Mouse (Mus musculus) frontal cortex, postnatal 36 days (tissue): ENCODE measurements around the gene Hist2h3c2.
"Not testable (repeated sequence)": the region's sequence is repeated elsewhere in the genome, so short reads cannot be mapped to it uniquely, and the experiment has no call there.

Source experiments
- DNase-seq, 2 experiments: peaks; one replicate each; pipeline ENCODE4 v3.0.0; 2022; ENCODE audit warnings: low spot score in 2 of 2

The Hist2h3c2 gene

DNA sequence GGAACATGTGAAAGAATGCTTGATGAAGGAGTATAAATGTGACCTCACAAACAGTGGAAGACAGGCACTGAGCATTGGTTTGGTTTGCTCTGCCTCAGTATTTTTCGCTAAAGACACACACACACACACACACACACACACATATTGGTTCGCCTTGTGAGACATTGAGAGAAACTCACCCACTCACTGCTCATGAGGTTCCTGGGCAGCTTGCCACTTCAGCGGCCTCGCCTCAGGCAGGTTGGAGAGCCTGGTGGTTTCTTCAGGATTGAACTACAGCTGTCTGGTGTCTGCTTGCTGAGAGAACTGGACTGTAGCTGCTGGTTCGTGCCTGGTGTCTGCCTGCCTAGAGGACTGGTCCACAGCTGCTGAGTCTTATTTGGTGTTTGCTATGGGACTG lies 21.3 kb upstream of the Hist2h3c2 start:
- DNase-seq, result peak in 1 of 2 experiments; percentile 45

DNA sequence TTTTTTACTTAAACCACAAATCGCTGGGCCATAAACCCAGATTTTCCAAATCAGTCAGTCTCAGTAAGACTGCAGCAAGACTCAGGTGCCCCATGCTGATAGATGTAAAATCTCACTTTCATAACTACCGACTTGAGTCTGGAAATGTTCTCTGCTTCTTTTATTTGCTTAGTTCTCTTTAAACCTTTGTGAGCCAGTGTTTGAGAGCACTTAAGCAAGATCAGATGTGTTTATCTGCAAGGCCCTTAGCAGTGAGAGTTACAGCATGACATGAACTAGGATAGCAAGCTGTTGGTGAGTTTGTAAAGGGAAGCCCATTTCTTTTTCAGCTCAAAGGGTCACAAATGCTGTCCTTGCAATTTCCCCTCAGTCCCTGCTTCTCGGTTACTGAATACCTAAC lies 18.3 kb upstream of the Hist2h3c2 start:
- DNase-seq, result no peak

DNA sequence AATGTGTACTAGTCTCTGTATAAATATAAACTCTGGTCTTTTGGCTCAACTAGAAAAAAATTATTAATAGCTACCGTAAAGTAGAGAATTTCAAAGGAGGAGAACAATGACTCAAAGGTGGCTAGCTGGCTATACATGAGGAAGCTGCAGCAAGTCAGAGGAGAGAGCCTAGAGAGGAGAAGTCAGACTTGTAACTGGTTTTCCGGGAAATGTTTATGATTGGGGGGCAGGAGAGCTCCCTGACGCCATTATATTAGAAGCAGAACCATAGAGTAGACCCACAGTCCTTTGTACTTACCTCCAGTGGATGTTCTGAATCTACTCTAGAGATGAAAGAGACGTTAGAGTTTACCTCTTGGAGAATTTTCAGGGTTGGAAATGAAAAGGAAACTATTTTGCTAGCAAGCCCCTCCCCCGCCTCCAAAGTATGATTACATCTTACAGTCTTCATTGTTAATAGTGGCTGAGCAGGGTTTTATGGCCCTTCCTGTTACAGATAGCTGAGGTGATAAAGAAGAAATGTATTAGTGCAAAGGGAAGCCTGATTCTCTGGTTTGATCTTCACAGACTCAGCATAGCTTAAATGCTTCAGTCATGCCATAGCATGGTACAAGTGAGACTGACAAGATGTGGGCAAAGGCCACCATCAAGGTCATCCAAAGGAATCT lies 17.1 kb upstream of the Hist2h3c2 start:
- no peak for DNase-seq

DNA sequence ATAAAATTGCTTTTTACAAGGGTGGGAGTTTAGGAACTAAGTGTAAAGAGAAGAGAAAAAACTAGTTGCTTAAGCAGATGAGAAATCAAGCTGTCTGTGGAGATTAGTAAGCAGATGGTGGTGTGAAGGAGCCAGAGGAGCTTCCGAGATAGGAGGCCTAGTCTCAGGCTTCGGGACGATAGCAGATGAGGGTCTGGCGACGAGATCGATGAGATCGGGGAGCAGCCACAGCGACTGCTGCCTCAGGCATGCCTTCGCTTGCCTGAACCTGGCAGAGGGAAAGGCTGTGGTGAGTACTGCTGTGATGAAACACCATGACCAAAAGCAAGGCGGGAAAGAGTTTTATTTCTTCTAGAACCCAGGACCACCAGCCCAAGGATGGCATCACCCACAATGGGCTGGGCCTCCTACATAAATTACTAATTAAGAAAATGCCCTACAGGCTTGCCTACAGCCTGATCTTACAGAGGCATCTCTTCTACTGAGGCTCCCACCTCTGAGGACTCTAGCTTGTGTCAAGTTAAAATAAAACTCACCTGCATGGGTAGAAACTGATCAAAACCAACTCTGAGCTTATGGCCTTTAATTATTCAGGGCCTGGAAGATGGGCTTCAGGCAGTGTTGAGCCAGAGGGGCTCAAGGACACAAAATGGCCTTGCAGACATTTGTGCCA lies 15.9 kb upstream of the Hist2h3c2 start:
- DNase-seq, result no peak

DNA sequence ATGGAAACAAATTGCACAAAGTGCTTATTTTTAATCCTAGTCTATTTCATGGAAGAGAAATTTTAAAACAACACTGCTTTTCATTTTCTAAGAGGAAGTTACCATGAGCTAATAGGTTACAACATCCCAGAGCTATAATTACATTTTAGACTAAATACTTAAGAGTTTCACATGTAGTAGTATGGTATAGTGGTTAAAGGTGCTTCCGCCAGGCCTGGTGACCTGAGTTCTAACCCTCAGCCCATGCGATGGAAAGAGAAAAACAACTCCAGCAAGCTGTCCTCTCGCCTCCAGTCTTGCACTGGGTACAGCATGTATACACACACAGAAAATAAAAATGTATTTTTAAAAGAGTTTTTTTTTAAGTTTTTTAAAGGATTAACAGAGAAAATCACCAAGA lies 12.9 kb upstream of the Hist2h3c2 start:
- no peak for DNase-seq

DNA sequence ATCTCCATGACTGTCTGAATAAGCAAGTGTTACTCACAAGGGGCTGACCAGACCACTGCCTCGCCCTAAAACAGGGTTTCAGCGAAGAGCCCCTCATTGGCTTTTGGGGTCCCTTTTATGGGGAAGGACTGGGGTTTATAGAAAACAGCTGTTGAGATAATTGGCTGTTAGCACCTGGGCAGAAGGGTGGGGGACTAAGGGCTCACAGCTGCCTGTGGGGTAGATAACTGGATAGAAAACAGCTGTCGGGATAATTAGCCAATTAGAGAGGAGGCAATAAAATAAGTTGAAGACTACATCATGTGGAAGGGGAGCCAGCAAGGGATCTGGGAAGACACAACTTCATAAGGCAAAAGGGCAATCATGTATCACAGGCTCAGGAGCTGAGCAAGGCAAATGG lies 12.0 kb upstream of the Hist2h3c2 start:
- no peak for DNase-seq

DNA sequence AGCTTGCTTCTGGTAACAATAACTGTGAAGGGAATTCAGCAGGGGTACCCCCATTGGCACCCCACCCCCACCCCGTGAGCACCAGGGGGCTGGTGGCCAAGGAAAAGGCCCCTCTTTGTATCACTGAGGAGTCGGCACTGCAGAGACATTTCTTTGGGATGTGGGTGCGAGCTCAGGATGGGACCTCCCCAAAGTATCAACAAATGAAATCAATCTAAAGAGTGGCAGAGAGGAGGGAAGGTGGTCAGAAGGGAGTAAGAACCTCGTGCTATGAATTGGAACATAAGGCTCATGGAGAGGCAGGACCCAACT lies 10.1 kb upstream of the Hist2h3c2 start:
- DNase-seq, result no peak

DNA sequence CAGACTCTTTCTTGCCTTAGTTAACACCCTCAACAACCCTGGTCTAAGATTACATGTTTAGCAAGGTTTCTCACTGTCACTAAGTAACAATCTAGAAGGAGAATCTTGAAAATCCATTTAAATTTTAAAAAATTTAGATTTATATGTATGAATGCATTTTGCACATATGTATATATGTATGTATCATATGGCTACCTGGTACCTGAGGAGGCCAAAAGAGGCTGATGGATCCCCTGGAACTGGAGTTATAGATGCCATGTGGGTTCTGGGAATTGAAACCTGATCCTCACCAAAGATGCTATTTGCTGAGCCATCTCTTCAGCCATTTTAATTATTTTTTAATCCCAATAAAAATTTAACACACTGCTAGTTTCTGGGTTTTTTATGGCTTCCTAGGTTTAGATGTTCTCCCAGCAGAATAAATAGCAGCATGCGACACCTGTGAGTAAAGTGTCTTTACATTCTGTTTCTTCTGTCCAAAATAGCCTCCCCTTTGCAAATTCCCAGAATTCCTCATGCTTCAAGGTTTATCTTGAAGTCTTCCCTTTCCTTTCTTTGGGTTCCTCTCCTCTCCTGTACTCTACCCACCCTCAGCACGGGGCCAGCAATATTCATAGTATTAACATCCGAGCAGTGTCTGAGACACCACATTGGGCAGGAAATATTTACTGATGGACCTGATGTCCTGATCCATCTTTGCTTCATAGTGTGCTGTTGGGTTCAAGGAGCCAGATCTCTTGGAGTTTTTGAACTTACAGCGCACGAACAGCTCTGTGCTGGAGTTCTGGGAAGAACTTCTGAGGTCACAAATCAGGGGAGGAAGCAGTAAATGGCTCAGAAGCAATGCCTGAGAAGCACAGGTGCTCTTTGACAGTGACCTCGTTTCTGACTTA lies 9.5 kb upstream of the Hist2h3c2 start:
- no peak for DNase-seq

DNA sequence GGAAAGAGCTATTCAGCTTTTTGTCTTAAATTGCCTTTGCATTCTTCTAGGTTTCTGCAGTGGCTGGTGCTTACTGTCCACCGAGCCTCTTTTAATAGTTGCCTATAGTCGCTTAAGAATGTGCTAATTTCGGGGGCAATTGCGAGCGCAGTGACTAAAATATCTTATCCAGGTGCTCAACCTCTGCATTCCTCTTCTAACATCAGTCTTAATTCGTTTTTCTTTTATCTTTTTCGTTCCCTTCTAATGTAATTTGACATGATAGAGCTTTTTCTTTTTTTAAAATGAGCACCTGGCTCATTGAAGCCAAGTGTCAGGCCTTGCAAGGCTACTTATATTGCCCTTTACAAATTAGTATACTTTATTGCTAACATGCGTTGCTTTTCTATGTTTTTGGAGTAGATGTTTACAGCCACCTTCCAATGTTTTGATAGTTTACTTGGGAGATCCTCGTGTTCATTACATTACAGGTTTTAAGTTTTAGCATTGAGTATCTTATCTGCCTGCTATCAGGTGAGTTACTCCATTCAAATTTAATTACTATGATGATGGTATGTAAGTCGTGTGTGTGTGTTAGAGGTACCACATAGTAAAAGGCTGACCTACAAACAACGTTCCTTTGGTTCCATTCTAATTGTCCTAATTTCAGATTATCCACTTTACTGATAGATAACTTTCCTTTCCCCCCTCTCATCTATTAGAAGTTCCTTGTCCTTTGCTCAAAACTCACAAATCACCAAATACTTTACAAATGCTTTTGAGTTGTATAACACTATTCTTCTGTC lies 8.6 kb upstream of the Hist2h3c2 start:
- no peak for DNase-seq

DNA sequence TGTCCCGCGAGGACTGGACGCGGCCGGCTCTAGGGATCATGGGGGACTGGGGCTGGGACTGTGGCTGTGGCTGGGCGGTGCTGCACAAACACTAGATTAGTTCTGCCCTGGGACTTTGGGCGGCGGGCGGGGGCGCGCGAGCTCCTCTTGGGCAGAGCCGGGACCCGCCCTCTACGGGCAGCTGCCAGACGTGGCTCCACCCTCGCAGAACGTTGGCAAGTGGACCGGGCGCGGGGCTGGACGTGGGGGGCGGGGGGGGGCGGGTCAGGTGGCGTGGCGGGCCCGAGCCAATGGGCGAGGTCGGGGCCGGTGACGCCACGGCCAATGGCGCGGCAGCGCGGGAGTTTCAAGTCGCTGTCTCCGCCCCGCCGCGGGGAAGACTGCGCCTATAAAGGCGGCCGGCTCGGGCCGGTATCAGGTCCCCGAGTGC lies 7.5 kb upstream of the Hist2h3c2 start, which contains the start of gene Hist2h3c1:
TSS of gene Hist2h3c1 (plus strand) at position 259 of the 430 bp plus-strand sequence.
- DNase-seq, result not testable (repeated sequence)

DNA sequence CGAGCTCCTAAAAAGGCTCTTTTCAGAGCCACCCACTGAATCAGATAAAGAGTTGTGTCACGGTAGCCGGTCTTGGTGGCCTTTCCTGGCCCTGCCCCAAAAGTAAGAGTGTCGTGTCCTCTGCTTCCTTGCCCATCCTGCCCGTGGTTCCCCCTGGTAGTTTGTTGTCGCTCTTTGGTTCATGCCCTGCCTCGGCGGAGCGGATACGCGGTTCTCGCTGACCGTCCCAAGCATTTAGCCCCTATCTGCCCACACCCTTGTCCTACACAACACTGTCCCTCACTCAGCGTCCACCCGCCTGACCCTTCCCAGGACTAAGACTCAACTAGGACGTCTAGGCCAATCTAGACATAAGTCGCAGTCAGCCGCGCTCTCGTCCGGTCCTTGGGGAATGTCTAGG lies 7.1 kb upstream of the Hist2h3c2 start:
- DNase-seq, result not testable (repeated sequence)

DNA sequence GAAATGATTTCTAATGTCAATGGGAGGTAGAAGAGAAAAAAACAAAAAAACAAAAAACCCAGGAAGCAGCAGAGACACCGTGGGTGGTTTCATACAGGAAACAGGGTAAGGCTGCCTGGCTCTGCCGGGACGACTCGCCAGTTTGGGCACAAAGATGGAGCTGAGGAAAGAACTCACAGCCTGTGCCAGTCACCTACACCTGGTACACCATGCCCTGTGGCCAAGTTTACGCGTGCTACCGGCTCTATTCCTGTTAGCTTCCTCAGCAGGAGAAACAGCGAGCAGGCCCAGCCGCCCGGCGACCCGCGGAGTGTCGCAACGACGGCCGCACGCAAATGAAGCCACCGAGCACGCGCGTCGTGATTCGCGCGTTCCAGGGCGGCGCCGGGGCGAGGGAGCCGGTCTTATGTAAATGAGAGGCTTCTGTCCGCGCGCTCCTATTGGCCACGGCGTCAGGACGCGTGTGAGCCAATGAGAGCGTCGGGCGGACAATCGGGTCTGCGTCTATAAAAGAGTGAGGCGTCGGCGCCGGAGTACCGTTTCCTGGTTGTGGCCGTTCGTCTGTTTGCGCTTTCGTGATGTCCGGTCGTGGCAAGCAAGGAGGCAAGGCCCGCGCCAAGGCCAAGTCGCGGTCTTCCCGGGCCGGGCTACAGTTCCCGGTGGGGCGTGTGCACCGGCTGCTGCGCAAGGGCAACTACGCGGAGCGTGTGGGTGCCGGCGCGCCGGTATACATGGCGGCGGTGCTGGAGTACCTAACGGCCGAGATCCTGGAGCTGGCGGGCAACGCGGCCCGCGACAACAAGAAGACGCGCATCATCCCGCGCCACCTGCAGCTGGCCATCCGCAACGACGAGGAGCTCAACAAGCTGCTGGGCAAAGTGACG lies 6.3 kb upstream of the Hist2h3c2 start, which contains the start of gene Hist2h2aa1:
TSS of gene Hist2h2aa1 (plus strand) at position 495 of the 884 bp plus-strand sequence.
- DNase-seq, result peak; percentile 88 to 91

DNA sequence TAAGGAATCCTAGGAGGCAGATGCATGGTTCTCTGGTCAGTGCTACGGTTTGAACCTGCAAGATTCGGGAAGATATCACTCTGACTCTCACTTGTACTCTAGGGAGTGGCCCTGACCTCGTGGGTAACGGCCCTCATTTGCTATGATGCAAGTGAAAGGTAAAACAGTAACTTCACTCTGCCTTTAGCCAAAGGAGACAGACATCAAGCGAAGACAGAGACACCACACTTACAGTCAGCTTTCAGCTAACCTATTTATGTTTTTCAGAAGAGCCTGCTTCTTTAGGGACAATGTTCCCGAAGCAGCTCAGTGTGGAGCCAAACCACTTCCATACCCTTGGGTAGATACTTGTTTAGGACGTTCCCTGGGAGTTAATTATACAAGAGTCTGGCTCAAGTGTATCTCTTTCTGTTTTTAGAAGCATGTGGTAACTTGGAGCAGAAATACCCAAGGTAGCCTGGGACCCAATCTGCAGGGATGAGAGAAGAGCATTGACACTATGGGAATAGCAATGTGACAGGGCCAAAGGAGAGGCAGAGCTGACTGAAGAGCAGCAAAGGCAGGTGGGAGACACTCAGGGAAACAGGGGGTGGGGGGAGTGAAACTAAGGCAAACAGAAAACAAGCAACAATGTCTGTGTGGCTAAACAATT lies 5.1 kb upstream of the Hist2h3c2 start:
- DNase-seq, result no peak

DNA sequence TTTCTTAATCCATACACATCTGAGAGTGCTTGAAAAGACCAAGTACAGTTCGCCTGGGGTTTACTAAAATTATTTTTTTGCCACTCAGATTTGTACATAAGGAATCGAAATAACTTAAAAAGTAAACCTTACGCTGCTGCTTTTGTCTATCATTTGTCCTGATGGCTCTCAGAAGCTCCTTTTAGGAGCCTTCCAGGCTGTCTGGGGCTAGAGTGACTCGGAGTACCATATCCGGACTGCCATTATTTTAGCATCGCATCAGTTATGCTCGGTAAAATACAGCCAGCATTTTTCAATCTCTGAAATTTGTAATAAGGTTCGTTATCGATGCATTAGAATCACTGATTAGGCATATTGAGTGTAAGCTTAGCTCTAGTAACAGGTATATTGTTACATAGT lies 1.9 kb upstream of the Hist2h3c2 start:
- DNase-seq, result no peak

DNA sequence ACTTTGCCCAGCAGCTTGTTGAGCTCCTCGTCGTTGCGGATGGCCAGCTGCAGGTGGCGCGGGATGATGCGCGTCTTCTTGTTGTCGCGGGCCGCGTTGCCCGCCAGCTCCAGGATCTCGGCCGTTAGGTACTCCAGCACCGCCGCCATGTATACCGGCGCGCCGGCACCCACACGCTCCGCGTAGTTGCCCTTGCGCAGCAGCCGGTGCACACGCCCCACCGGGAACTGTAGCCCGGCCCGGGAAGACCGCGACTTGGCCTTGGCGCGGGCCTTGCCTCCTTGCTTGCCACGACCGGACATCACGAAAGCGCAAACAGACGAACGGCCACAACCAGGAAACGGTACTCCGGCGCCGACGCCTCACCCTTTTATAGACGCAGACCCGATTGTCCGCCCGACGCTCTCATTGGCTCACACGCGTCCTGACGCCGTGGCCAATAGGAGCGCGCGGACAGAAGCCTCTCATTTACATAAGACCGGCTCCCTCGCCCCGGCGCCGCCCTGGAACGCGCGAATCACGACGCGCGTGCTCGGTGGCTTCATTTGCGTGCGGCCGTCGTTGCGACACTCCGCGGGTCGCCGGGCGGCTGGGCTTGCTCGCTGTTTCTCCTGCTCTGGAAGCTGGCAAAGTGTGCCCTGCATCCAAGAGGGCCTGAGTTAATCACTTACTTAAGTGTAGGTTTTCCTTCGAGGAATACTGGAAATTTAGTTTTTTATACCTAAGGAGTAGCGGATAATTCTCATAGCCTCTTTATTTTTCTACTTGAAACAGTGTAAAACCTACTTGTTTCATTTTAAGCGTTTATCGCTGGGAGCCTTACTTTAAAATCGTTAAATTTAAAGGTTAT lies 1.2 kb upstream of the Hist2h3c2 start, which contains the start of gene Hist2h2aa2:
TSS of gene Hist2h2aa2 (minus strand) at position 328 of the 850 bp plus-strand sequence.
- peak; percentile 98 for DNase-seq

DNA sequence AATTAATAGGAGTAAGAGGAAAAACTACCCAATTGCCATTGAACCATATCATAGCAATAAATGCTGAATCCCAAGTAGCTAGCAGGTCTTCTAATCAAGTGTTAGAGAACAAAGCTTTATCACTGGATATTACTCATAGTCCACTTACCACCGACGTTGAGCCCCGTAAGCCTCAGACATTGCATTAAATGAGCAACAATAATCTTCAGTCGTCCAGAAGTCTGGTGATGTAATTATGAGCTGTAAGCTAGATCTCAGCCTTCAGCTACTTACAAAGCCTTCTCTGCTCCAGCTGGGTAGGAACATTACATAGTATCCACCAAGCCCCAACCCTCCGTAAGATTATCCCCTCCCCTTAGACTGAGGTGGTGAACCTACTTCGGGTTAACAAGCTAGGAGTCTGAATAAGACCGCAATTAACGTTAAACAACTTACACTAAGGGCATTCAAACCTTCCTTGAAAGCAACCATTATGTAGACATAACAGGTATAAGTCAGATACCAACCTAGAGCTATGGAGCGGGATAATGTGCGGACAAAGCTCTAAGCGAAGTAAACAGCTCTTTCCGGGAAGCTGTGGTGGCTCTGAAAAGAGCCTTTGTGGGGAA lies 919 bp downstream of the Hist2h3c2 start:
- no peak for DNase-seq

DNA sequence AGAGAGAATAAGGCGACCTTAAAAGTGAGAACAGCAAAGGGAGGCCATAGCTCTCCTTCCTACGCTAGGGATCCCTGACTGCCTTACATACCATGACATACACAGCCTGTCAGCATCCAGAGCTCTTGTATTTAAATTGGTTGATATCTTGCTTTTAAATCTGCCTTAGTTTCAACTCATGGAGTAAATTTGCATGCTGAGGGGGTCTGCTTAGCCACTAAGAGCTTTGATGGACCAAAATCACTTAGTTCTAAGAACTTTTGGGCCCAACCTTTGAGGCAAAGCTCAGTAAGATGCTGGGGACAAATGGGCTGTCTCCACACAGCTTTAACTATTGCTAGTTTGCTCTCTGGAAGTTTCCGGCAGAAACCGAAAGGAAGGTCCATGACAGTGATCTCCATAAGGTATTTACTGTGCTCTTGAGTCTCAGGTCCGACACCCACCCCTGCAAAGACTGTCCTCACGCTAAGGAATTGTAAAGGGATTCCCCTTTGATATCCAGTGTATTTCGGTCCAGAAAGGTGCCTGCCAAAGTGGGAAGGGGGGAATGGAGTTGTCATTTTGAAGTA lies 1.5 kb downstream of the Hist2h3c2 start:
- DNase-seq, result no peak

DNA sequence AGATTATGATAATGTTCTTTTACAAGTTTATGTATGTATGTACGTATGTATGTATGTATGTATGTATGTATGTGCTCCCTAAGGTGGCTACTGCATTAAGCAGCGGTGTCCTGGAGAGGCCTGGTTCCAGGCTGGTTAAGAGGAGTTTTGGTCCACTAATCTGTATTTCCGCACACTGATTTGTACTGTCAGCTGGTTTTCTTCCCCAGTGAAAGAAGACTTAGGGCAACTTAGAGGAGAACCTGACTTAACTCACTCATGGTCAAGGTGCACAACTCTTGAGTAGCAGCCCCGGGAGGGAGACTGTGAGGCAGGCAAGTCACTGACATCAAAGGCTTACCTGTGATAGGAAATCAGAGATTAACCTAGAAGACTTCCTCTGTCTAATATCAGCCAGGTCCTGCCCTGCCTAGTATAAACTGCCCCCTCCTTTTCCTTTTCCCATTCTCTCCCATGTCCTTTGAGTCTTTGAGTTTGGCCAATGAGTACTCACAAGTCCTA lies 2.0 kb downstream of the Hist2h3c2 start:
- no peak for DNase-seq
